Mouse (Mus musculus) c-Kit-negative CD71-positive TER-119-positive erythroid progenitor cells, embryonic 14.5 days (primary cell): ENCODE measurements around the gene Gm17018.
A peak's percentile ranks its signal among the peaks of the same experiment; 100 is the strongest.

Experiments used
- DNase-seq: peaks from one replicate; pipeline ENCODE4 v3.0.0-alpha.2; 2013; ENCODE audit warnings: low read depth, low spot score

Gm17018 gene

GRCm38 (mm10) chr19:45549128-45549915 is 11.1 kb upstream of the Gm17018 start:
- DNase-seq = no peak

DNA sequence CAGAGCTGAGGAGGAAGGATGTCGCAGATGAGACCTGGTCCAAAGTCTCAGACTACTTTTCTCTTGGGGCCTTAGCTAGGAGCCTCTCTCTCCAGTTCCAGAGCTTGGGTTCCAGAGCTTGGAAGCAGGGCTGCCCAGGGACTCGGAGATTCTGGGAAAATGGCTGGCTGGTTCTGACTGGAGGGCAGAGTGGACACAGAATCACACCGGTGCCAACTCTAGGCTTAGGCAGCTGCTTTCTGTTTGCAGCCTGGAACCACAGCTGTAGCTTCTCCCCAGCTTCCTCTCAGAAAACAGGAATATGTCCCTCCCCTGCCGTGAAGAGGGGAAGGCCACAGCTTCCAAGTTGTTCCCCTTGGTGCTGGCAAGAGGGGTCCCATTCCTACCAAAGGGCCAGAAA is 10.5 kb upstream of the Gm17018 start:
- no peak for DNase-seq

DNA sequence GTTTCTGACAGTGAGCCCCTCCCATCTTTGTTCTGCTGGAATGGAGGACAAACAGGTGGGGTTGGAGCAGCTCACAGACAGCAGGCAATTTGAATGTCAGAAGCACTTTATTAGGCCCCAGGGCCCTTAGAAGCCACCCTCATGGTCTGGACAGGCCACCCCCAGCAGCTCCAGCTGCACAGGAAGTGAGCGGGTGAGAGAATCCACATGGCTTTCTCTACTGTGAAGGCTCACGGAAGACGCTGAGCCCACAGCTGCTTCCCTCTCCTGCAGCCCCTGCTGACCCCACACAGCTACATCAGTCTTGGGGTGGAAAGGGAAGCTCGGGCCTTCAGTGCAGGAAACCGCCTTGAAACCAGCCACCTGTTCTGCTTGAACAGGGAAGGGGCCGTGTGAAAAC is 8.2 kb upstream of the Gm17018 start:
- no peak for DNase-seq

DNA sequence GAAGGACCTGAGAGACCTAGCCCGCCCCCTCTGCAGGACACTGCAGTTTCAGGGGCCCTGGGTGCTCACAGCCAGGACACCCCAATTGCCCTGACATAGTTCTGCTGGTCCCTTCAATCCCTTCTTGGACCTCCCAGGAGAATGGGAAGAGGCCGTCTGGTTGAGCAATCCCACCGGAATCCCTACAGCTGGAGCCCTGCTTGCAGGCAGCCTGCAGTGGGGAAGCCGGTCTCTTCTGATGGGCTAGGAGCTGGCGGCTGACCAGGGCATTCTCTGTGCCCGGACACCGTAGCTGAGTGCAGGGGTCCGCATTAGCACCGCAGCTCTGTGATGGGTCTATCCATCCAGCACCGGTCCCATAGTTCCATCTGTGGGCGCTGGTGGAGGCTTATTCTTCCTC is 6.3 kb upstream of the Gm17018 start:
- no peak for DNase-seq

DNA sequence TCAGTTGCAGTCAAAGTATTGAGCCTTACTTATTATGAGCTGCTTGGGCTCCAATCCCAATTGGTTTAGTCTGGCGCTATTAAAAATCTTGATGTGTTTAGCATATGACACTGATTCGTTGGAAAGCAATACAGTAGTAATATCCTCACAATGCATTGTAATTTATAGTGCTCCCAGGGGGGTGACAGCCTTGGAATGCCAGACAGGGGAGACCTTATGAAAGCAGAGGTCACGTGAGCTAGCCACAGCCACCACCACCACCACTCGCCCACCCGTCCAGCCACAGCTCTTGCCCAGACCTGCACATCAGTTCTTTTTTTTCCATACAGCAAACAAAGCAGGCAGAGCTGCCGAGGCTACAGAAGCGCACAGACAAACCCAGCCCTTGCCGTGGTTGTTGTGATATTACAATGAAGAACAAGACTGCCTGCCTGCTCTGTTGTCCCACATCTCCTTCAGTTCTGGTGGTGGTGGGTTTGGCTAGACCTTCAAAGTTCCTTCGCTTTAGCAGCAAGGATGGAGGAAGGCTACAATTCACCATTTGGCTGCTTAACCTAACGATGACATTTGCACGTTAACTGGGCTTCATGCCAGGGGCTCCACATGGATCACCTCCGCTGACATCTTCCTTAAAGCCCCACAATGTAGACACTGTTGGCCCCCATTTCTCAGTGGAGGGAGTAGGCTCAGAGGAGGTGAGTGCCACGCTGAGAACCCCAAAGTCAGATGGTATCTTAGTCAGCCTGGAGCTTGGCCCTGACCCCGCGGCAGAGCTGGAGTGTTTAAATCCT is 5.7 kb downstream of the Gm17018 start:
- no peak for DNase-seq

- DNase-seq = no peak
These were observed 7.0 kb downstream of the Gm17018 start for GRCm38 (mm10) chr19:45567367-45567766.

DNA sequence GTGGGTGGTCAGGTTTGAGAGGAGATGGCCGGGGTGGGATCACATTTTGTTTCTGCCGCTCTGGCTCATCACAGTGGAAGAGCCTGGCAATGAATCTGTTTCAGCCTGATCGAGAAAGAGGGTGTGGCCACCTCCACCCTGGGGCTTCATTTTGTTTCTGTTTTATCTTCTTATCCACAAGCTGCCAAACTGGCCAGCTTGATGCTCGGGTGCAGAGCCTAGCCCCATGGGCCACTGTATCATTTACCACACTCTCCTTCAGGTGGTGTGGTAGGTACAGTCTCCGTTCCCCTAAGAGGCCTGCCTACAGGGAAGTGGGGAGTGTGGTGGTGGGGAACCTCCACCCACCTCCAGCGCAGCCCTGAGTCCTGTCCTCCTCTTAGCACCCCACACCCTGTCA is 12.6 kb downstream of the Gm17018 start:
- no peak for DNase-seq

DNA sequence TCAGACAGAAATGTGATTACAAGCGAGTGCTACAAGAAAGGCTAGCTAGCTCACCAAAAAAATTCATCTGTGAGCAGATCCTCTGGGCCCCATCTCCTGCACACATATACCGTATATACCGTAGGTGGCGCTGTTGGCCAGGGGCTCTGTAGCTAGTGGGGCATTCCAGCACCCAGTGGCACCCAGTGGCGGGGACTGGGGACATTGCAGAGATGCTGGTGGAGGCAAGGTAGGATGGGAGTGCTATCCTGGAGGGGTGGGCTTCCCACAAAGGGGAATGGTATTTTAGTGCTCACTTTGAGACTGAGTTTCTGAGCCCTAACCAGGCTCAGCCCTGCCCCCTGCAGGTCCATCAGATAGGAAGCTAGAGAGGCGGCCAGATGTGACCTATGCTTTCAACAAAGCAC is 13.4 kb downstream of the Gm17018 start:
- DNase-seq = peak; percentile 53

GRCm38 (mm10) chr19:45574339-45574898 is 14.0 kb downstream of the Gm17018 start:
- no peak for DNase-seq

GRCm38 (mm10) chr19:45574941-45575631 is 14.7 kb downstream of the Gm17018 start:
- DNase-seq = no peak

GRCm38 (mm10) chr19:45575632-45576001 is 15.2 kb downstream of the Gm17018 start:
- no peak for DNase-seq

DNA sequence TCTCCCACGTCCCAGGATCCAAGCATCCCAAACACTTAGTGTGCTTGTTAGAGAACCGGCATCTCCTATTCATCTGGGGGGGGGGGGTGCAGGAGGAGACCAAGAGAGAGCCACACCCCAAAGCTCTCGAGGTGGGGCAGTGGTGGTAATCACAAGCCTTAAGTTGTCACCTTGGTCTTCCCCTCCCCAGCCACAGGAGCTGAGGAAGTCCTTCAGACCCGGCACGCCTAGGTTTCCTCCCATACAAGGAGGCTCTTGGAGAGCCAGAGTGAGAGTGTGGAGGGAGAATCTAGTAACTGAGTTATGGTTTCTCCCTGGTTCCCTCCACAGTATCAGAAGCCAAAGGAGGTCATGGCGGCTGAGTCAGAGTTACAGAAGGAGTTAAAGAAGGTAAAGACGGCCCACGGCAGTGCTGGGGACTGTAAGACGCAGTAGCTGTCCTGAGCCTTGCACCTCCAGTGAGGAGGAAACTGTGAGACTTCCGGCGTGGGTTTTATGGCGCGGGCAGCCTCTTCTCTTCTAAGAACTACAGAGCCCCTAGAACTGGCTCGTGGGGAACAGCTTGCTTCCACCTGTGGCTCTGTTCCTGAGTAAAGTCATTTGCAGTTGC is 16.8 kb downstream of the Gm17018 start:
- no peak for DNase-seq

DNA sequence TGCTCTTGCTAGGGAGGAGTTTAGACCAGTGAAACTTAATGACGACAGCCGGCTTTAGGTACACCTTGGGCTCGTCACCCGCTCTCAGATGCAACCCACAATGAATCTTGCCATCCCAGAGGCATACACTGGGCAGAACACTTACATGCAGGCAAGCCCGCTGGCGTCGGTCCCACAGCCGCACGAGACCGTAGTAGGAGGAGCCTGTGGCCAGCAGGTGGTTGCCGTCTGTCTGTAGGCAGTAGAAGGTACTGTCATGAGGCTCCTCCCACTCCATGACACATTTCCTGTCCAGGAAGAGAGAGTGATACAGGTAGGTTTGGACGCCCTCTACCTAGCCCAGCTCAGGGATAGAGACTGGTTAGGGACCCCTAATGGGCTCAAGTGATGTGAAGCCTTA is 18.6 kb downstream of the Gm17018 start:
- no peak for DNase-seq

GRCm38 (mm10) chr19:45579416-45579815 is 19.0 kb downstream of the Gm17018 start:
- no peak for DNase-seq

DNA sequence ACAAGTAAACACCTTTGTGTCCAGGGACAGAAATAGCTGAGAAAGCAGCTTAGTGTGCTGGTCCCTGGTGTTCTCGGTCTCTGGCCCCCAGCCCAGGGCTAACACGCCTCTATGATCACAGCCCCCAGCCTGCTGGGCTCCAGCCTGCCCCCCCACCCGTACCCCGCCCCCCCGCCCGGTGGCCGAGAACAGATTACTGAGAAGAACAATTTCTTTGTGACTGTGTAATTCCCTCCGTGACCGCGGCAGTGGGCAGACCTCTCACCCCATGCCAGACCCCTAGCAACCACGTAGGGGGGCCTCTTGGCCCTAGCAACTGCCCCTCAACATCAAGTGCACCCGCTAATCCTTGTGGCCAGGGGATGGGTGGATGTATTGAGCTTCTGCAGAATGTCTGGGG is 19.8 kb downstream of the Gm17018 start:
- DNase-seq = no peak

GRCm38 (mm10) chr19:45581257-45581656 is 20.8 kb downstream of the Gm17018 start:
- DNase-seq = peak; percentile 46

DNA sequence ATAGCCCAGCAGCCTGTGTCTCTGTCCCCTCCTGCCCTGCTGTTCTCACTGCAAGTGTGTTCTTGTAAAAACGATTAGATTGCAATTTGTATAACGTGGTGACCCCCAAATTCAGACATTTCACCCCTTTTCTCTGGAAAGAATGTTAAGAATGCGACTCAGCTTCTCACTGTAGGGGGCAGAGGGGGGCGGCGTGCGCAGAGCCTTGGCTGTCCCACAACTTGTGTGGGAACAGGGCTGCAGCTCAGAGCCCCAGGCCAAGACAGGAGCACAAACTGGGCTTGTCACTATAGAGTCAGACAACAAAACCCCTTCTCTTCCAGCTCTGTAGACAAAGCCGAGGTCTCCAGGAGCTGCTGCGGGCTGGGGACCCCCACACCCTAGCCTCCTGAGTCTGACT is 21.7 kb downstream of the Gm17018 start:
- DNase-seq = no peak

- no peak for DNase-seq
These were observed 22.7 kb downstream of the Gm17018 start for GRCm38 (mm10) chr19:45583136-45583535.

- DNase-seq = no peak
These were observed 24.6 kb downstream of the Gm17018 start for GRCm38 (mm10) chr19:45584856-45585620.

DNA sequence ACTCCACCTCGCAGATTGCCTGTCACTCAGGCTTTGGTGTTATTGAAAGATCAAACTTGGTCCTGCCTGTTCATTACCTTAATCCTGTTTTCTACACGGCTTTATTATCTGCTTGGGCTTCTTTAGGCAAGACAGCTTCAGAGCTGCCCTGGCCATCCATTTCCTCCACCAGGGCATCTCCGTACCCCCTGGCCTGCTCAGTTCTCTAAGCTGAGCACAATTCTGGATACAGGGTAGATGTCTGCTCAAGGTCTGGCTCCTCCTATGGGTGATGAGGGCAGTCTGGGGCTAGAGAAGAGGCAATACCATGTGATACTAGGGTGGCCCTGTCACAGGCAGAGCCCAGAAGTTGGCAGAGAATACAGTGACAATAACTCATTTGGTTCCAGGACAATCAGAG is 26.4 kb downstream of the Gm17018 start:
- no peak for DNase-seq
